14 mouse cellular contexts compared by ENCODE assay signal in the genomic region with DNA sequence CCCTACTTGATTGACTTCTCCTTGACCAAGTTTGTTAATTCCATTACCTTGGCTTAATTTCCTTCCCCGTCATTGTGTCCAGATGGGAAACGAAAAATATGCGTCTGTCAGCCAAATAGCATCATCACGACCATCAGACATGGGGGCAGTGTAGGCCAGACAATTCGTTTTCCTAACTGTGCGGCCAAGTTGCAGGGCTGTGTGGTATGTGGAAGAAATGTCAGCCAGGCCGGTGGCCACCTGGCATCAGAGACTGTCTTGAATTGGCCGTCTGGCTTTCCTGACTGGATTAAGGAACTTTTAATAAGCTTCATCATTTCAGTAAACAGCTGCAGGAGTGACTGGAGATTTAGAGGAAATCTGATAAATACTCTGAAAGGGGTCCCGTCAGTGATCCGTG. TPM values are rescaled to one million over a fixed set of nuclear protein-coding genes. Genes with fewer than 3 reads are reported as not detected.
A peak's percentile ranks its signal among the peaks of the same experiment; 100 is the strongest.
DNase-seq lines count a peak whose midpoint lies in the region; ATAC-seq and TF ChIP-seq lines count a peak whose summit lies in the region.
"Had no signal": no experiment of that assay in that cellular context is flagged by ENCODE, and none has a peak within 500 bp of the region (broad histone marks: within the 10 kb centered on the region; RNA-seq: fewer than 3 reads in every experiment).

No protein-coding gene starts in this region.

- DNase-seq in hindbrain, postnatal 0 days (ENCODE audit: low spot score): peak; percentile 34
- DNase-seq in retina, postnatal 1 day: peak; percentile 3
- DNase-seq in retina, embryonic 14.5 days (ENCODE audit: low spot score): no peak
- DNase-seq in gastrocnemius, postnatal 10 days: peak; percentile 30
- DNase-seq in skeletal muscle tissue, adult 2 months (ENCODE audit: low read depth, low spot score): peak; percentile 43
- DNase-seq in right cerebral cortex, adult 2 months (ENCODE audit: low spot score in 2 of 2): no peak
- DNase-seq: adrenal gland, adult 8-10 months; liver, embryonic 13.5 days; thymus, adult 18-20 months had no signal

- no peak for ATAC-seq in hindbrain, postnatal 0 days
- ATAC-seq in hindbrain, embryonic 12.5 days (ENCODE audit: low FRiP score): no peak
- no peak for ATAC-seq in midbrain, embryonic 15.5 days (replicated peaks)
- ATAC-seq: intestine, postnatal 0 days; Patski had no signal

- WGBS in hindbrain, postnatal 0 days: 68% methylated on average over 10 of the region's 10 CpGs
- WGBS in hindbrain, embryonic 12.5 days: 89% methylated on average over 10 of the region's 10 CpGs
- 89% methylated on average over 10 of the region's 10 CpGs for WGBS in midbrain, embryonic 15.5 days

- no peak for TF ChIP-seq CTCF in hindbrain, postnatal 0 days (IDR thresholded peaks at IDR 0.05; ENCODE audit: low read depth)

- H3K9me3 ChIP-seq in hindbrain, postnatal 0 days (ENCODE audit: low read length): no peaks in the 10 kb centered on the region
- no peaks in the 10 kb centered on the region for H3K9me3 ChIP-seq in hindbrain, embryonic 12.5 days (replicated peaks)
- H3K9me3 ChIP-seq in midbrain, embryonic 15.5 days: no peaks in the 10 kb centered on the region
- H3K9me3 ChIP-seq: liver, embryonic 13.5 days; megakaryocyte, embryonic 14.5 days had no signal

- no peak overlapping the region for H3K9ac ChIP-seq in hindbrain, postnatal 0 days (replicated peaks; ENCODE audit: low read length)
- no peak overlapping the region for H3K9ac ChIP-seq in hindbrain, embryonic 12.5 days
- H3K9ac ChIP-seq in midbrain, embryonic 15.5 days: no peak overlapping the region
- H3K9ac ChIP-seq: liver, embryonic 13.5 days had no signal

- no peak overlapping the region for H3K4me2 ChIP-seq in hindbrain, postnatal 0 days (ENCODE audit: low read depth, low read length)
- H3K4me2 ChIP-seq in hindbrain, embryonic 12.5 days (replicated peaks): no peak overlapping the region
- no peak overlapping the region for H3K4me2 ChIP-seq in midbrain, embryonic 15.5 days
- H3K4me2 ChIP-seq: liver, embryonic 13.5 days had no signal

- H3K4me3 ChIP-seq in hindbrain, postnatal 0 days (ENCODE audit: low read length): no peak overlapping the region
- H3K4me3 ChIP-seq in hindbrain, embryonic 12.5 days: no peak overlapping the region
- H3K4me3 ChIP-seq in midbrain, embryonic 15.5 days: no peak overlapping the region
- H3K4me3 ChIP-seq: liver, embryonic 13.5 days; megakaryocyte, embryonic 14.5 days had no signal

- no peak overlapping the region for H3K27ac ChIP-seq in hindbrain, postnatal 0 days
- no peak overlapping the region for H3K27ac ChIP-seq in hindbrain, embryonic 12.5 days
- H3K27ac ChIP-seq in midbrain, embryonic 15.5 days: no peak overlapping the region
- H3K27ac ChIP-seq: liver, embryonic 13.5 days had no signal

- H3K4me1 ChIP-seq in hindbrain, postnatal 0 days (ENCODE audit: insufficient read depth, low read length): no peaks in the 10 kb centered on the region
- no peaks in the 10 kb centered on the region for H3K4me1 ChIP-seq in hindbrain, embryonic 12.5 days
- no peaks in the 10 kb centered on the region for H3K4me1 ChIP-seq in midbrain, embryonic 15.5 days
- H3K4me1 ChIP-seq: liver, embryonic 13.5 days; megakaryocyte, embryonic 14.5 days had no signal

- H3K27me3 ChIP-seq in hindbrain, postnatal 0 days (ENCODE audit: insufficient read depth, low read length): no peaks in the 10 kb centered on the region
- no peaks in the 10 kb centered on the region for H3K27me3 ChIP-seq in hindbrain, embryonic 12.5 days
- H3K27me3 ChIP-seq in midbrain, embryonic 15.5 days (replicated peaks): no peaks in the 10 kb centered on the region
- H3K27me3 ChIP-seq: liver, embryonic 13.5 days; megakaryocyte, embryonic 14.5 days; Patski had no signal

- H3K36me3 ChIP-seq in hindbrain, postnatal 0 days (ENCODE audit: insufficient read depth, low read length): no peaks in the 10 kb centered on the region
- 0 out of 2 replicates have a peak, but pooled peaks cover 2% of the 10 kb centered on the region for H3K36me3 ChIP-seq in hindbrain, embryonic 12.5 days
- no peaks in the 10 kb centered on the region for H3K36me3 ChIP-seq in midbrain, embryonic 15.5 days (replicated peaks)
- H3K36me3 ChIP-seq: liver, embryonic 13.5 days had no signal

RNA-seq across cellular contexts. Expression of a gene that starts 28.6 kb away (rescaled TPM):
- 0.26 and 0.29 TPM in 2 replicates for total RNA-seq in hindbrain, postnatal 0 days (2014; rRNA removed)
- polyA plus RNA-seq in hindbrain, postnatal 0 days (2015; fragmentation: Nextera tagmentation; extraction: Ambion mirVana): 0.08 TPM in 2 replicates
- 0.23 and 0.38 TPM in 2 replicates for polyA plus RNA-seq in hindbrain, embryonic 12.5 days (2016; fragmentation: Nextera tagmentation; extraction: Ambion mirVana)
- total RNA-seq in gastrocnemius, postnatal 10 days (2021): 1 to 10 TPM in 1 of 2 experiments, under 1 TPM in 1; 0.26 to 1.7 TPM
- polyA plus RNA-seq in midbrain, embryonic 15.5 days (2015; fragmentation: Nextera tagmentation; extraction: Ambion mirVana): 0.23 and 0.27 TPM in 2 replicates

Comparison
In these comparisons a context has a peak if more than half of its experiments do, and no peak if none do; other contexts are left out.
1. DNase-seq: peak in hindbrain, postnatal 0 days (single experiment), retina, postnatal 1 day (single experiment), gastrocnemius, postnatal 10 days (single experiment) and skeletal muscle tissue, adult 2 months (single experiment); none in retina, embryonic 14.5 days (single experiment) and right cerebral cortex, adult 2 months (0 of 2).